Mouse (Mus musculus): ENCODE measurements at regions not wholly inside any gene's neighbourhood (a gene's known extent, or its start where the extent isn't known, plus 50 kb on each side); places are given as distances from the start of the nearest gene placed in this dataset.
"Not testable (repeated sequence)": the region's sequence is repeated elsewhere in the genome, so short reads cannot be mapped to it uniquely, and the experiment has no call there.

DNA sequence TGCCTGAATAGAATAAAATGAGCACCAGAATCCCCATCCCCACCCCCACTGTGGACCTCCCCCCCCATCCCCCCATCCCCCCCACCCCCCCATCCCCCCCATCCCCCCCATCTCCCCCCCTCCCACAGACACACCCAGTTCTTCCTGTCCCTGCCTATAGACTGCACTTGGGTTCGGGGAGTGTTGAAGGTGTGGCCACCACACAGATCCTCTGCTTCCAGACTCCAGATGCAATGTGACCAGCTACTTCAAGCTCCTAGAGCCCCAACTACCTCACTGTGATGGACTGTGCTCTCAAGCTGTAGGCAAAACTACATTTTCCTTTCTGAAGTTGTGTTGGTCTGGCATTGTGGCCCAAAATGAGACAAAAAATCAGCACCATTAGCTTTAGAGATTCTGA is 138.3 kb upstream of the Rybp start:
- no peak for DNase-seq (ENCODE audit: low read depth in 2 of 2, low spot score in 2 of 2)

- no peak for DNase-seq (ENCODE audit: low read depth in 2 of 2, low spot score in 2 of 2)
These were observed 137.6 kb upstream of the Rybp start for GRCm38 (mm10) chr6:100424788-100425403.

GRCm38 (mm10) chr6:100424181-100424580 is 136.9 kb upstream of the Rybp start:
- no peak for DNase-seq (ENCODE audit: low read depth in 2 of 2, low spot score in 2 of 2)

GRCm38 (mm10) chr6:100423636-100424035 is 136.4 kb upstream of the Rybp start:
- DNase-seq (ENCODE audit: low read depth in 2 of 2, low spot score in 2 of 2), result no peak

- no peak for DNase-seq (ENCODE audit: low read depth in 2 of 2, low spot score in 2 of 2)
These were observed 135.3 kb upstream of the Rybp start for GRCm38 (mm10) chr6:100422603-100423002.

DNA sequence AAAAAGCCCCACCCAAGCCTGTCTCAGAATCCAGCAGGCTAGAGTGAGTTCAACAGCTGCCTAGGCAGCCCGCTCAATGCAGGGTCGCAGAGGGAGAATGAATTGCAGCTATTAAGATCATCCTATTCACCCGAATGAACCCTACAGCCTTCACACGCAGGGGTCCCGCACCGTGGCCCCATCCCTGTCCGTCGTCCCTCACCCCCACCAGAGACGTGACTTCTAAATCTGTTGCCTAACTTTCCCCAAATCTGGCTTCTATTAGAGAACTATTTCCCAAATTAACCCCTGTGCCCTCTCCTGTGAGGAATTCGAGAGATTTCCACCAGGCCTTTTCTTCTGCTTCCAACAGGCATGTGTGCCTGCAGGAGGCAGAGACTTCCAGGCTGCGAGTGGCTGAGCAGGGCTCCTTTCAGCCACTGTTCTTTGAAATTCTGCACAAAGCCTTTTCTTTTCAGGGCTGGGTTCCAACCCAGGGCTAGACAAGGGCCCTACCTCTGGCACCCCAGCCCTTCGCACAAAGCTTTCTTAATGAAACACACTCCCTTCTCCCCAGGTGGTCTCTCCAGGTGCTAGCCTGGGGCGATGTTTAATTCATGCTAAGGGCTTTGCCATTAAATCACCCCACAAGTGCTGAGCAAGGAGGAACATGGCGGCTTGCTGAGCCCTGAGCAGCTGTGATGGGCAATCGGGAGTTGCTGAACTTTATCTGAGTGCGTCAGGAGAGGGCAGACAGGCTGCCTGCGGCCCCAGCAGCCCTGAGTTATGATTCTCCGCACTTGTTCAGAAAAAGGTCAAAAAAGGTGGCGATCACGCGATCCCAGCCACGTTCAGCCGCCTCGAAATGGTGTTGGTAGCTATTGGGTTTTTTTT is 134.7 kb upstream of the Rybp start:
- DNase-seq (ENCODE audit: low read depth in 2 of 2, low spot score in 2 of 2), result no peak

- DNase-seq (ENCODE audit: low read depth in 2 of 2, low spot score in 2 of 2), result no peak
These were observed 133.3 kb upstream of the Rybp start for GRCm38 (mm10) chr6:100420602-100421001.

DNA sequence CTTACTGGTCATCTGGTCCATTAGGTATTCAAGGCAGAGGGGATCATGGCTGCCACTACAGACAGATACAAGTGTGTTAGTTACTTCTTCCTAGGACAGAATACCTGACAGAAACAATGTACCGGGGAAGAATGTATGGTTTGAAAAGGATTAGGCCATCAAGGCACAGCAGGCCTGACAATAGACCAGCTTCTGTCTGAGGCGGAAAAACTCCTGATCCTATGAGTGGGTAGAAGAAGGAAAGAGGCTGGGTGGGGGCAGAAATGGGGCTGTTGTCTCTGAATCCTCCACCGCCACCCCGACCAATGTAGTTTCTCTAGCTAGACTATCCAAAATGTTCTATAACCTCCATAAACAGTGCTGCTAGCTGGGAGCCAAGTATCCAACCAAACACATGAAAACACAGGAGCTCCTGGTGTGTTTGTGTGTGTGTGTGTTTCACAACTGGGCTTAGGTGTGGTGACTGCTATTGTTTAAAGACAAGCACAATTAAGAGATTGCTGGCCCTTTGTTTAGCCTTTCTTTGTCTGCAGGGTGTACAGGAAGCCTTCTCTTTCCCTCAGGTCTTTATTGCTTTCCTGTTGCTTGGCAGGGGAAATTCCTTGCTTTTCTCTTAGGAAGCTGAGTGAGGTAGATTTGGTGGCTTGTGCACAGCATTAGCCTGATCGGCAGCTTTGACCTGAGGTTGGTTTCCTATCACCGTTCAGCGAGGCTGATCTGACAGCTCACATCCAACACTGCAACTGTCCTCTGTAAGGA is 132.7 kb upstream of the Rybp start:
- DNase-seq (ENCODE audit: low read depth in 2 of 2, low spot score in 2 of 2), result no peak

DNA sequence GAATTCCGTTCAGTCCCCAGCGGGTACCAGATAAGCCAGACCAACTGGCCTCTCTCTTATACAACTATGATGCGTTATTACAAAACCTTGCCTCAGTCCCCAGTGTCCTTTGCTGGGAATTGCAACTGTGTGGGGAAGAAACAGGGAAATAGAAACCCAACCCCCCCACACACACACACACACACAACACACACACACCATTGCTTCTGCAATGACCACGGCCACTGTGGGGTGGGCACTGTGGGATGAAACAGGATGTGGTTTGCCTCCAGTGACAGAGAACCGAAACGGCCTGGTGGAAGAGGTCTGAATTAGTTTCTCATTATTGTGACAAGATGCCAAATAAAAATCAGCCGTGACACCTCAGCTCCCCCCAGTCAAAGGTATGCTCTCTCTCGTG is 128.8 kb upstream of the Rybp start:
- DNase-seq (ENCODE audit: low read depth in 2 of 2, low spot score in 2 of 2), result no peak

GRCm38 (mm10) chr6:100415514-100415913 is 128.2 kb upstream of the Rybp start:
- no peak for DNase-seq (ENCODE audit: low read depth in 2 of 2, low spot score in 2 of 2)

GRCm38 (mm10) chr6:100414836-100415235 is 127.6 kb upstream of the Rybp start:
- DNase-seq (ENCODE audit: low read depth in 2 of 2, low spot score in 2 of 2), result no peak

- DNase-seq (ENCODE audit: low read depth in 2 of 2, low spot score in 2 of 2), result no peak
These were observed 125.2 kb upstream of the Rybp start for GRCm38 (mm10) chr6:100412486-100412885.

DNA sequence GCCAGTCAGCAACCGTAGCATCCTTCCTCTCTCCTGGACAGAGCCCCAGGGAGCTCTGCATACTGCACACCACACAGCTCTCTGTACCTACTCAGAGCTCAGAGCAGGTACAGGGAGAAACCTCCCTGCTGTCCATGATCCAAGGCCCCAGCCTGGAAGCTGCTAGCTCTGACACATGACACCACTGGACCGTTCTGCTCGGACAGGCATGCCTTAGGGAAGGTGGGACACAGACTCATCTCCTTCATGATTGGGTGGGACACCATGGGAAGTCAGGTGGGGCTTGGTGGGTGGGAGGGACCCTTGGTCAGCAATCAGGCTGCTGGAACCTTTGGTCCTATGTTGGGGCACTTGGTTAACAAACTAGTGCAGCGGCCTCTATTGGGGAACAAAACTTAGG is 124.7 kb upstream of the Rybp start:
- DNase-seq (ENCODE audit: low read depth in 2 of 2, low spot score in 2 of 2), result no peak

DNA sequence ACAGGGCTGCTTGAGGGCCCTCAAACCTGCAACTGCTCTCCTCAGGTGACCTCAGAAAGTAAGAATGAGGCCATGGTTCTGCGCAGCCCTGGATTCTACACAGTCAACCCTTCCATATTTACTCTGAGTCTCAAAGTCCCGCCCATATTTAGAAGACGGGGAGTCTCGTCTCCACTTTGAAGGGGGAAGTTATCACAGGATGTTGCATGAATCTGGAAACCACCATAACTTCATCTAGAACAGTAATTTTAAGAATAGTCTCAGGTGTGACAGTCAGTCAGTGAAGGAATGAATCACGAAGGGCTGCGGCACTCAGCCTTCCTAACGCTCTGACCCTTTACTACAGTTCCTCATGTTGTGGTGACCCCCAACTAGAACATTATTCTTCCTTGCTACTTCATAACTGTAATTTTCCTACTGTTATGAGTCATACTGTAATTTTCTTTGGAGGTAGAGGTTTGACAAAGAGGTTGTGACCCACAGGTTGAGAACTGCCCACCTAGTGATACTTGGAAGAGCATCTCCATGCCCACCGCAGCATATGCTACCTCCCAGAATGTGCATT is 122.9 kb upstream of the Rybp start:
- no peak for DNase-seq (ENCODE audit: low read depth in 2 of 2, low spot score in 2 of 2)

DNA sequence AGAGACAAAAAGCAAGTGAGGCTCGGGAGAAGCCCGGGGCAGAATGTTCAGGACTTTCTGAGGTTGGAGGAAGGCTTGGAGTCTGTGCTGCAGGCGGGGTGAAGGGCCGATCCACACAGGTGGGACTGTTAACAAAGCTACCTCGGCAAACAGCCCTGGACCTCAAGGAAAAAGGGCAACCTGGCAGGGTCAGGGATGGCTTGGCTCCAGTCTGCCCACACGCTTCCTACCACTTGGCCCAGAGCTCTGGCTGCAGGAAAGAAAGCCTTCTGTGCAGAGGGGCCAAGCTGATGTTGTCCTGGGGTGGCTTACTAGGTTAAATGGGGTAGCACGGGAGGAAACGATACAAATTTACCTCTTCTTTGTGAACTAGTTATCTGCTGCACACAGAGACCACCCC is 121.5 kb upstream of the Rybp start:
- no peak for DNase-seq (ENCODE audit: low read depth in 2 of 2, low spot score in 2 of 2)

GRCm38 (mm10) chr6:100406504-100406903 is 119.2 kb upstream of the Rybp start:
- DNase-seq (ENCODE audit: low read depth in 2 of 2, low spot score in 2 of 2), result no peak

DNA sequence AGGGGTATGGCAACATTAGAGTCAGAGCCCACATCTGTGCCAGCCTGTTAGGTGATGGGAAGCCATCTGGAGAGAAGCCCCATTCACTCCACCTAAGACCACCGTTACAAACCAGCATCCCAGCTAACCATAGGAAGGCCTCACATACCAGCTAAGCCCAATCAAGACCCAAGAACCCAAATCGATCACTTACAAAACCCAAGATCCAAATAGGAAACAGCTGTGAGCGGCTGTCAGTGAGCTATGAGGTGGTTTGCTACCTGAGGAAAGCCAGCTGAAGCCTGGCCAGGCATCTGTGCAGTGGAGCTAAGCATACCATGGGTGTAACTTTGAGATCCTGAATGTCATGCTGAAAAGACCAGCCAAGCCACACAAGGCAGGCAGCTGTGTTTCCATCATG is 116.9 kb upstream of the Rybp start:
- no peak for DNase-seq (ENCODE audit: low read depth in 2 of 2, low spot score in 2 of 2)

DNA sequence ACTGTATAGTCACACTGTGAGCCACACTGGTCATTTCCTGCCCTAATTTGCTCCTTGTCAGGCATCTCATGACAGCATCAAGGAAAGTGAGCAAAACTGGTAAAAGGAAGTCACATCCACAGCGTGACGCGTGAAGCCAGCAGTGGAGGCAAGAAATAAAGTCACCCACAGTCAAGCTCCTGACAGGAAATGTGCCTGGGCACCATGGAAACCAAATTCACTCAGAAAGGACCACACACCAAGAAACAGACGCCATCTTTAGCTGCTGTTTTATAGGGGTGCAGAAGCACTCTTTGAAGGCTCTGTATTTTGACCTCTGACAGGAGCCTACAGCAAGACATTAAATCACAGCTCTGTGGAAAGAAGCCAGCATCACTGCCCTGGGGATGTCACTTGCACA is 115.4 kb upstream of the Rybp start:
- no peak for DNase-seq (ENCODE audit: low read depth in 2 of 2, low spot score in 2 of 2)

- DNase-seq (ENCODE audit: low read depth in 2 of 2, low spot score in 2 of 2), result no peak
These were observed 114.4 kb upstream of the Rybp start for GRCm38 (mm10) chr6:100401728-100402127.

DNA sequence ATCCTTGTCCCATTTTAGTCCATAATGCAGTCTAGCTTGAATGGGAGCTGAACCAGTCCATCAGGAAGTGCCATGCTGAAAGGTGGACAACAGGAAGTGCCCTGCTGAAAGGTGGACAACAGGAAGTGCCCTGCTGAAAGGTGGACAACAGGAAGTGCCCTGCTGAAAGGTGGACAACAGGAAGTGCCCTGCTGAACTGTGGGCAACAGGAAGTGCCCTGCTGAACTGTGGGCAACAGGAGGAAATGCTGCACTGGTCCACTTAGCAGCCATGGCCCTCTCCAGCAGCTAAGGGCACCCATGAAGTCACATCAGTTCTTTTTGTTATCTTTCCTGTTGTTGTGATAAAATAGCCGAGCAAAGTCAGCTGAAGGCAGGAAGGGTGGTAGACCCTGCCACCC is 112.1 kb upstream of the Rybp start:
- DNase-seq (ENCODE audit: low read depth in 2 of 2, low spot score in 2 of 2), result not testable (repeated sequence)

- DNase-seq (ENCODE audit: low read depth in 2 of 2, low spot score in 2 of 2), result no peak
These were observed 109.3 kb upstream of the Rybp start for GRCm38 (mm10) chr6:100396311-100397200.

All from CD8-positive naive resting alpha-beta T cell, adult 2 months (primary cell).